Mouse (Mus musculus) spleen, adult 2 months (tissue): ENCODE results near the gene Slc12a7.

Experiments
- CTCF ChIP-seq: fragments of 200-500 bp; IDR thresholded peaks from 2 replicates; pipeline ENCODE4 v1.5.1; 2011; ENCODE audit warnings: mild to moderate bottlenecking, inconsistent platforms; ENCODE audit not compliant: insufficient read depth, insufficient read length, insufficient replicate concordance; ENCODE audit errors: extremely low read depth
- POLR2A ChIP-seq: fragments of 200-500 bp; IDR thresholded peaks from 2 replicates; pipeline ENCODE4 v1.6.1; 2011; ENCODE audit warnings: low read depth, low read length, inconsistent platforms

- TF ChIP-seq CTCF (no peak), POLR2A (no peak)
Measured at GRCm38 (mm10) chr13:73711221-73711620, 21.7 kb upstream of the Slc12a7 start.
